Mouse (Mus musculus): Measurements from ENCODE around the gene Ankrd23. TPM values are rescaled to one million over a fixed set of nuclear protein-coding genes. Genes with fewer than 3 reads are reported as not detected.

Ankrd23 gene
- polyA plus RNA-seq, 1 experiment from 2014 or later, result 11.7 TPM

GRCm38 (mm10) chr1:36563197-36563596, 26.5 kb upstream of the Ankrd23 start:
- Histone ChIP-seq H3K9me3 (ENCODE audit: low read depth, low read length) (no peaks in the 10 kb centered on the region), H3K27ac (ENCODE audit: low read depth) (no peak overlapping the region), H3K4me2 (no peak overlapping the region), H3K4me1 (ENCODE audit: insufficient read depth) (peaks cover 4% of the 10 kb centered on the region), H3K9ac (no peak overlapping the region), H3K36me3 (ENCODE audit: insufficient read depth) (no peaks in the 10 kb centered on the region), H3K4me3 (ENCODE audit: low read depth, low read length) (no peak overlapping the region), H3K27me3 (ENCODE audit: insufficient read depth, low read length) (no peaks in the 10 kb centered on the region)
- TF ChIP-seq CTCF (IDR thresholded peaks at IDR 0.05; ENCODE audit: low read depth), result no peak
- 71% methylated on average over 2 of the region's 2 CpGs for WGBS
- no peak for DNase-seq
- no peak for ATAC-seq (ENCODE audit: insufficient read depth)

- H3K27ac ChIP-seq (ENCODE audit: low read depth), result no peak overlapping the region
- ATAC-seq (ENCODE audit: insufficient read depth) (no peak), DNase-seq (no peak)
- H3K36me3 ChIP-seq (ENCODE audit: insufficient read depth), result no peaks in the 10 kb centered on the region
- no peak for TF ChIP-seq CTCF (IDR thresholded peaks at IDR 0.05; ENCODE audit: low read depth)
- whole genome bisulfite sequencing, result 53% methylated on average over 4 of the region's 4 CpGs
- H3K4me2 ChIP-seq, result no peak overlapping the region
- H3K9ac ChIP-seq, result no peak overlapping the region
- no peaks in the 10 kb centered on the region; the same call in 1 of the 2 replicates for H3K4me1 ChIP-seq (ENCODE audit: insufficient read depth)
- H3K4me3 ChIP-seq (ENCODE audit: low read depth, low read length), result no peak overlapping the region
- no peaks in the 10 kb centered on the region for H3K27me3 ChIP-seq (ENCODE audit: insufficient read depth, low read length)
- no peaks in the 10 kb centered on the region for H3K9me3 ChIP-seq (ENCODE audit: low read depth, low read length)
Measured at GRCm38 (mm10) chr1:36562388-36562787, 25.7 kb upstream of the Ankrd23 start.

GRCm38 (mm10) chr1:36560903-36561302, 24.2 kb upstream of the Ankrd23 start:
- H3K36me3 ChIP-seq (ENCODE audit: insufficient read depth), result no peaks in the 10 kb centered on the region
- H3K9ac ChIP-seq, result no peak overlapping the region
- no peaks in the 10 kb centered on the region for H3K9me3 ChIP-seq (ENCODE audit: low read depth, low read length)
- TF ChIP-seq CTCF (IDR thresholded peaks at IDR 0.05; ENCODE audit: low read depth), result no peak
- DNase-seq (peak; percentile 37), ATAC-seq (ENCODE audit: insufficient read depth) (no peak)
- H3K27me3 ChIP-seq (ENCODE audit: insufficient read depth, low read length), result no peaks in the 10 kb centered on the region
- WGBS, result 46% methylated on average over 6 of the region's 6 CpGs
- no peak overlapping the region for H3K4me2 ChIP-seq
- no peak overlapping the region for H3K27ac ChIP-seq (ENCODE audit: low read depth)
- peaks cover 1% of the 10 kb centered on the region for H3K4me1 ChIP-seq (ENCODE audit: insufficient read depth)
- H3K4me3 ChIP-seq (ENCODE audit: low read depth, low read length), result no peak overlapping the region

GRCm38 (mm10) chr1:36559888-36560287, 23.2 kb upstream of the Ankrd23 start:
- Histone ChIP-seq H3K4me1 (ENCODE audit: insufficient read depth) (peaks cover 11% of the 10 kb centered on the region), H3K9me3 (ENCODE audit: low read depth, low read length) (no peaks in the 10 kb centered on the region), H3K27ac (ENCODE audit: low read depth) (no peak overlapping the region), H3K4me3 (ENCODE audit: low read depth, low read length) (no peak overlapping the region), H3K27me3 (ENCODE audit: insufficient read depth, low read length) (no peaks in the 10 kb centered on the region), H3K36me3 (ENCODE audit: insufficient read depth) (peaks cover 8% of the 10 kb centered on the region; the same call in 1 of the 2 replicates), H3K9ac (no peak overlapping the region), H3K4me2 (no peak overlapping the region)
- WGBS, result 56% methylated on average over 5 of the region's 5 CpGs
- ATAC-seq (ENCODE audit: insufficient read depth) (no peak), DNase-seq (no peak)
- TF ChIP-seq CTCF (IDR thresholded peaks at IDR 0.05; ENCODE audit: low read depth), result no peak

GRCm38 (mm10) chr1:36559256-36559655, 22.6 kb upstream of the Ankrd23 start:
- WGBS, result 18% methylated on average over 4 of the region's 4 CpGs
- peak overlapping the region; percentile 94 for H3K4me3 ChIP-seq (ENCODE audit: low read depth, low read length)

GRCm38 (mm10) chr1:36558031-36558993, 21.6 kb upstream of the Ankrd23 start, which contains the start of gene Sema4c:
Gene Sema4c (minus strand): TSS chr1:36558349.
- TF ChIP-seq CTCF (IDR thresholded peaks at IDR 0.05; ENCODE audit: low read depth), result 0 out of 2 replicates have a peak, but pooled peaks have one; percentile 3
- WGBS, result 1% methylated on average over 69 of the region's 69 CpGs

More at GRCm38 (mm10) chr1:36559256-36559655, 22.6 kb upstream of the Ankrd23 start:
- Histone ChIP-seq H3K4me1 (ENCODE audit: insufficient read depth) (peaks cover 15% of the 10 kb centered on the region), H3K9me3 (ENCODE audit: low read depth, low read length) (no peaks in the 10 kb centered on the region), H3K27ac (ENCODE audit: low read depth) (peak overlapping the region; percentile 100; the same call in 1 of the 2 replicates), H3K9ac (peak overlapping the region; percentile 95), H3K4me2 (peak overlapping the region; percentile 98), H3K27me3 (ENCODE audit: insufficient read depth, low read length) (no peaks in the 10 kb centered on the region), H3K36me3 (ENCODE audit: insufficient read depth) (peaks cover 14% of the 10 kb centered on the region)
- TF ChIP-seq CTCF (IDR thresholded peaks at IDR 0.05; ENCODE audit: low read depth), result no peak
- no peak for DNase-seq
- ATAC-seq (ENCODE audit: insufficient read depth), result no peak

GRCm38 (mm10) chr1:36557457-36558011, 20.9 kb upstream of the Ankrd23 start:
- H3K9ac ChIP-seq, result peak overlapping the region; percentile 95
- peaks cover 17% of the 10 kb centered on the region for H3K4me1 ChIP-seq (ENCODE audit: insufficient read depth)
- H3K27me3 ChIP-seq (ENCODE audit: insufficient read depth, low read length), result no peaks in the 10 kb centered on the region
- peak overlapping the region; percentile 94 for H3K4me3 ChIP-seq (ENCODE audit: low read depth, low read length)
- peaks cover 31% of the 10 kb centered on the region for H3K36me3 ChIP-seq (ENCODE audit: insufficient read depth)
- no peak for TF ChIP-seq CTCF (IDR thresholded peaks at IDR 0.05; ENCODE audit: low read depth)
- under 1% methylated on average over 47 of the region's 48 CpGs for WGBS
- peak; percentile 96 for DNase-seq
- no peaks in the 10 kb centered on the region for H3K9me3 ChIP-seq (ENCODE audit: low read depth, low read length)
- peak overlapping the region; percentile 100 for H3K27ac ChIP-seq (ENCODE audit: low read depth)
- ATAC-seq (ENCODE audit: insufficient read depth), result peak; percentile 80
- H3K4me2 ChIP-seq, result peak overlapping the region; percentile 98

More at GRCm38 (mm10) chr1:36558031-36558993, 21.6 kb upstream of the Ankrd23 start, which contains the start of gene Sema4c:
- peaks cover 17% of the 10 kb centered on the region for H3K4me1 ChIP-seq (ENCODE audit: insufficient read depth)
- peak within 1 kb of the TSS; percentile 94 for H3K4me3 ChIP-seq (ENCODE audit: low read depth, low read length)
- H3K27ac ChIP-seq (ENCODE audit: low read depth), result peak within 1 kb of the TSS; percentile 100
- H3K9me3 ChIP-seq (ENCODE audit: low read depth, low read length), result no peaks in the 10 kb centered on the region
- H3K4me2 ChIP-seq, result peak within 1 kb of the TSS; percentile 98
- ATAC-seq (ENCODE audit: insufficient read depth), result peak; percentile 68
- H3K36me3 ChIP-seq (ENCODE audit: insufficient read depth), result peaks cover 23% of the 10 kb centered on the region
- no peaks in the 10 kb centered on the region for H3K27me3 ChIP-seq (ENCODE audit: insufficient read depth, low read length)
- DNase-seq, result peak; percentile 92
- peak within 1 kb of the TSS; percentile 95 for H3K9ac ChIP-seq
